Mouse (Mus musculus) olfactory bulb, adult 2 months (tissue): Measurements from ENCODE around the gene Zer1.

Experiments used
- CTCF ChIP-seq: fragments of 200-500 bp; IDR thresholded peaks from 2 replicates; pipeline ENCODE4 v1.5.1; 2012; ENCODE audit warnings: low read depth, mild to moderate bottlenecking, low read length, moderate library complexity; ENCODE audit not compliant: insufficient read depth
- POLR2A ChIP-seq: fragments of 200-500 bp; IDR thresholded peaks from 2 replicates; pipeline ENCODE4 v1.6.1; 2012; ENCODE audit warnings: mild to moderate bottlenecking, low read depth, low read length, moderate library complexity; ENCODE audit not compliant: insufficient read depth

DNA sequence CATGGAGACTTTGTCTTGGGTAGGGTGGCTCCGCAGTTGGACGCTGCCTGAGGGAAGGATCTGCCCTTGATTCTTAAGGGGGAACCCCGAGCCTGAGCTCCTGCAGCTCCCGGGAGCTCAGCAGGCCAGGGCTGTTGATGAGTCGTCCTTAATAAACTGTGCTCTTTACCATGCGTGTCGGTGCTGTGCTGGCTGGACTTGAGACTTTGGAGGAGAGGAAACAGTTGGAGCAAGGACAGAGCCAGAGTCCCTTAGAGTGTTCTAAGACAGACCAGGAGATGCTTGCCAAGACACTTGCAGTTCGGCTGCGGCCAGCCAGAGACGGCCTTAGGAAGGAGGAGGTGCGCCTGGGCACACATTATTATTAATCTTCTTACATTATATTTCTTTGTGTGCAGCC, 27.5 kb upstream of the Zer1 start:
- TF ChIP-seq CTCF, result no peak
- no peak for TF ChIP-seq POLR2A
